Mouse (Mus musculus) common myeloid progenitor, adult 5-6 weeks (primary cell): ENCODE measurements at regions not wholly inside any gene's neighbourhood (a gene's known extent, or its start where the extent isn't known, plus 50 kb on each side); places are given as distances from the start of the nearest gene placed in this dataset.

Experiments used
- ATAC-seq: replicated peaks from 2 replicates; pipeline ENCODE4 v1.8.0; 2016; ENCODE audit warnings: low read depth, mild to moderate bottlenecking, moderate TSS enrichment, inconsistent platforms; ENCODE audit not compliant: poor library complexity, severe bottlenecking

- no peak for ATAC-seq
These were observed 55.3 kb upstream of the Plcb1 start for GRCm38 (mm10) chr2:134730547-134730946.

DNA sequence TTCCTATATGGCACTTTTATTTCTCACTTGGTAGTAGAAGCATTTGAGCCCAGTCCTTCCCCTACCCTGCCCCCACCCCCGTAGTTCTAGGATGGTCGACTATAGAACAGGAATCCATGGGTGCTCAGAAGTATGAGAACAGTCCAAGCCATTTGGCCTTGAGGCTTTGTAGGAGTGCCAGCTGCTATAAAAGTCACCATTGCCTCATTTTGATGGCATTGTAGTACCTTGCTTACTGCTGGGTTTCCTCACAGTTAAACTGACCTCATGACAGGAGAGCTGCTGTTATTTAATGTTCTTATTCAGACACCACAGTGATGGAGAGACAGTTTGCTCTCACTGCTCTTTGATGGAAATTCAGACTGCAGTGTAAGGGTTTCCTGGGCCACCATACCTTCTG is 59.2 kb upstream of the Plcb1 start:
- ATAC-seq: no peak

DNA sequence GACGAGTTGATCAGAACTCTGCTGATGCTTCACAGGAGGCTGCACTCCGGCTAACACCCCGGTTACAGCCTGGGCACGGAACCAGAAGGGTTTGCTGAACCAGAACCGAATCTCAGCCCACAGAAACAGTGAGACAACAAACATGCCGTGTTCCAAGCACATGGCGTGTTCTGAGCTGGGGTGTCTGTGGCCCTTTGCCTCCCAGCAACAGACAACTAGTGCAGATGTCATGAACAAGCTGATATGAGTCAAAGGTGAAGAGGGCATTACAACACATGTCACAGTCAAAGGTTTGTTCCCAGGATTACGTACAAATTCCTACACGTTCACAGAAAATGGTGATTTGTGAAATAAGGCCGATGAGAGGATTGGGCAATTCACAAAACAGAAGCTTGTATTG is 61.8 kb upstream of the Plcb1 start:
- no peak for ATAC-seq

DNA sequence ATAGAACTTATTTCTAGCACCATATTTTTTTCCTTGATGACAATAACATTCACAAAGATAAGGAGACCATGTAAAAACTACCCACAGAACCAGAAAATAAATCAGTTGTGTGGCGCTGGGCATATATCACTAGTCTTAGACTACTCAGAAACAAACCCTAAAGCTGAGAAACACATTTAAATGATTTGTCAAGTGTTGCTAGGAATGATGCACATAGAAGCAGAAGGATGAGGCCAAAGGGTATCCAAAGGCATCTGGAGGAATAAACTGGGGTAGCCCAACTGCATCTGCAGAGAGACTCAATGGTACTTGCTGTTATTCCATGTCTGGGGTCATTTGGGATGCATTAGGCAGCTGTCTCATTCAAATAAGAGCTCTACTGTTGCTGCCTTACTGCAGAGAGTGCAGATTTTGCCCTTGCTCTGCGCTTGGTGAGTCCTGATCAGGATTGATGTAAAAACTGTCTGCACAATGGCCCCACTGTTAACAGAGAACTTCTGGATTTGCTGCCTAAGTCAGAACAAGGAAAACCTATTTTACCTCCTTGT is 68.0 kb upstream of the Plcb1 start:
- ATAC-seq: no peak

- no peak for ATAC-seq
These were observed 69.3 kb upstream of the Plcb1 start for GRCm38 (mm10) chr2:134716531-134716930.

DNA sequence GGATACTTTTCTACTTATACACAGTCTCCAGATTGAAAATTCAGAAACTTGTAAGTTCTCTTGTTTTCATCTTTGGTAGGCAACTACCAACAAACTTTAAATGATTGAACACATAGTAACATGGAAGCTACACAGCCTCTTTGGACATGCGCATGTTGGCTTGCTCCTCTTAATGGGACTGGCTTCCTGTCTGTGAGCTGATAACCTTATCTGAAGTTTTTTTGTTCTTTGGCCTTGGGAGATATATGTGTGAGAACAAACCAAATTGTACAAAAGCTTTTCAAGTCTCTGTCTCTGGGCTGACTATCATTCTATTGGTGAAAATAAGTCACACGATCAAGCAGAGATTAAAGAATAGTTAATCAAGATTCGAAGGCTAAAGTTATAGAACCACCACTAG is 70.1 kb upstream of the Tmx4 start:
- peak; percentile 60; the same call in 1 of the 2 replicates for ATAC-seq

DNA sequence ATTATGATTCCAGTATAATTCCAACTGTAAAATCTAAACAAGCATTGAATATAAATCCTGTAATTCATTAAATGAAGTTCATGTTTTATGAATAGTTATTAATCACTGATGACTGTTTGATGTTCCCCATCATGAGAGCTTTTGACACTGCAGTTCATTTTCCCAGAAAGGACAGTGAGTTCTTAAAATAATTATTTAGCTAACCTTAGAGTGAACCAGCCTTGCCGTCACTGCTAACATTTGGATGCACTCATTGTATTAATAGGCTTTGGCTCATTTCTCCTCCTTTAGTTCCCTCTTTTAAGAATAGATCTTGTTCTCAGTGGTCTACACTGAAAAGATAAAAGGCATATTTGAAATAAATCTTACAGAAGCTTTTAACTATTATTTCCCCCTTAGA is 64.8 kb upstream of the Tmx4 start:
- no peak for ATAC-seq

DNA sequence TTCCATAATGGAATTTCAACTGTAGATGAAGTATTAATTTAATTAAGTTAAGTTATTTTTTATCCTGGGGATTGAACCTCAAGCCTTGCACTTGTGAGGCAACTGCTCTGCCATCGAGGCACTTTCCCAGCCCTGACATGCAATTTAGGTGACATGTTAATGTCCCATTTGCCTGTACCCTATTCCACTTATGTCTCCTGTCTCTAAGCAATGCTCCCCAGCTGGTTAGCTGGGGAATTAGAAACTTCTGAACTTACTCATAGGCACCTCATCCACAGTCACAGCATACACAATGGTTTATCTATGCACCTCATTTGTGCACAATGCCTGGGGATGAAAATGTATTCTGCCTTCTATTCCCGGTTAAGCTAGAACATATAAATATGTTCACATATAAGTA is 59.1 kb upstream of the Tmx4 start:
- ATAC-seq: no peak

- ATAC-seq: 0 out of 2 replicates have a peak, but pooled peaks have one; percentile 29
These were observed 53.5 kb upstream of the Tmx4 start for GRCm38 (mm10) chr2:134697424-134697823.

DNA sequence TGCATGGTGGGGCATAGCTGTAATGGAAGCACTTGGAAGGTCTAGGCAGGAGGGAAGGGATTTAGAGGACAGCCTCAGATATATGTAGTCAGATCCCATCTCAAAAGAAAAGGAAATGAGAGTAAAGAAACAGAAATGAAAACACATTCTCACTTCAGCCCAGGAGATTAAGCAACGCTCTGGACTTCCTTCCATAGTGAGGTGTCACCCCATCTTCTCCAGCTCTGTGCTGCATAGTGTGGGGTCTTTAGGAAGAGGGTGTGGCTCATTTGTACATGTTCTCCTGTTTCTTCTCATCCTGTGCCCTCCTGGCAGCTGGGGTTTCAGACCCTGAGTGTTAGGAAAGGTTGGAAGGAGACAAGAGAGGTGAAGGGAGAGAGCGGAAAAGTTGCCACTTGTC is 52.4 kb upstream of the Tmx4 start:
- ATAC-seq: peak; percentile 90
